Mouse (Mus musculus) cerebellum, postnatal 36 days (tissue): ENCODE results near the gene Gfy.

ENCODE experiments used
- DNase-seq, 2 experiments: peaks; one replicate each; pipeline ENCODE4 v3.0.0; 2021 to 2022; ENCODE audit warnings: mixed read lengths in 2 of 2

Gfy gene

GRCm38 (mm10) chr7:45145460-45145859, 33.9 kb downstream of the Gfy start:
- no peak for DNase-seq

- no peak for DNase-seq
These were observed 34.8 kb downstream of the Gfy start for GRCm38 (mm10) chr7:45144368-45145174.

- DNase-seq, result no peak
These were observed 37.5 kb downstream of the Gfy start for GRCm38 (mm10) chr7:45141914-45142313.

DNA sequence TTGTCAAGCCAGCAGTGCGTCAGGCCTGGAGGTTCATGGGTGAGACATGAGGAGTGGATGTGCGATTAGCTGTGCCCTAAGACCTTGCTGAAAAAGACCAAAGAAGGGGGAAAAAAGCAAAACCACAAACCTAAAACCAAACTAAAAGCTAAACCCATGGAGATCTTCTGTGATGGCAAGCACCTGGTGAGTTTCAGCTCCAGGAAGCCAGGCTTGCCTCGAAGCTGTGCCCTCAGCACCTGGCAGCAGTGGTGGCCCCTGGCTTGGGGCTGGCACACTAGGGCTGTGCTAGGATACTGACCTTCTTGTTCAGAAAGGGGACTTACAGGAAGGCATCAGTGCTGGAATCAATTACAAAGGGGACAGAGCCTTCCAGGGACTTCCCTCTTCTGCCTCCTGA, 38.0 kb downstream of the Gfy start:
- no peak for DNase-seq

GRCm38 (mm10) chr7:45139904-45140723, 39.3 kb downstream of the Gfy start:
- no peak for DNase-seq

GRCm38 (mm10) chr7:45138403-45138802, 41.0 kb downstream of the Gfy start:
- no peak for DNase-seq

DNA sequence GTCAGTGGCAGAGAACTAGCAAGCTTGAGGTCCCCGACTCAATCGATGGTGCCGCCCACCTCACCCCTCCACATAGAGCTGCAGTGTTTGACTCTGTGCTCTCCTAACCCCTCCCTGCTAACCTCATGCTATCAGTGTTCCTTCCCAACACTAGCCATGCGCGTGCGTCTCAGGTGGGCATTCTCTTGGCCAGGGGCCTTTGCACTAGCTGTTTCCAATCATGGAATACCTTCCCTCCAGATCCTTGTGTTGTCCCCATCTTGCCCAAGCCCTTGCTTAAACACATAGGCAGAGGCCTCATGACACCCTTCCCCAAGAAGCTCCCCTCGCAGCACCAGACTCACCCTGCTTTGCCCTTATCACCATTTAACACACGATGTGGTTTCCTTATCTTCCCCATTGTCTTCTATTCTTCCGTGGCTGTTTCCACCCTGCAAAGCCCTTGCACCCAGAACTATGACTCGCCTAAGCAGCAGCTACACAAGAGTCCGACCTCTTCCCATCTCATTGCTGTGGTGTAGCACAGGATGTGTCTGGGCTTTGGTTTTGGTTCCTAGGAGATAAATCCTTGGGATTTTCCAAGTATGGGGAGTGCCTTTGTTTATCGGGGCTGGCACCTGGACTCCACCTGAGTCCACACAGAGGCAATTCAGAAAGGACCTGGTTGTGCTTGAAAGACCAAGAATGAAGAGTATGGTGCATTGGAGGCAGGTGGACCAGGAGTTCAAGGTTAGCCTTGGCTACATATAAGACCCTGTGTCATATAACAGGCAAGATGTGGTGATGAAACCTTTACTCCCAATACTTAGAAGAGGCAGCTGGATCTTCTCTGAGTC, 42.0 kb downstream of the Gfy start:
- no peak for DNase-seq

- DNase-seq, result peak; percentile 89 to 93
These were observed 43.3 kb downstream of the Gfy start, which contains the start of the genes Gm45713 and Flt3l for GRCm38 (mm10) chr7:45135993-45136567. TSS of gene Gm45713 (minus strand) at chr7:45136231. TSS of gene Flt3l (minus strand) at chr7:45136432.

DNA sequence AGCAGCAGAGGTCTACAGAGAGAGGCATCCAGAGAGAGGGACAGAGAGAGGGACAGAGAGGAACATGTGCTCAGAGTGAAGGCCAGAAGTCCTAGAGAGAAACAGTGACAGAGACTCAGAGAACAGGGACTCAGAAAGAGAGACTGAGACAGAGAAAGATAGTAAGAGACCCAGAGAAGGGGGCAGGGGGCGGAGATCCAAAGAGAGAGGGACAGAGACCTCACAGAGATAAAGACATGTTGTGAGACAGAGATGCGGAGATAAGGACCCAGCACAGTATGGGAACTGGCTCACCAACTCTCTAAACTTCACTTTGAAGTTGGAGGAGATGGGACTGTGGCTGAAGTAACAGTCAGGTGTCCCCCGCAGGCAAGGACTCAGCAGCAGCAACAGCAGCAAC, 44.0 kb downstream of the Gfy start:
- no peak for DNase-seq

DNA sequence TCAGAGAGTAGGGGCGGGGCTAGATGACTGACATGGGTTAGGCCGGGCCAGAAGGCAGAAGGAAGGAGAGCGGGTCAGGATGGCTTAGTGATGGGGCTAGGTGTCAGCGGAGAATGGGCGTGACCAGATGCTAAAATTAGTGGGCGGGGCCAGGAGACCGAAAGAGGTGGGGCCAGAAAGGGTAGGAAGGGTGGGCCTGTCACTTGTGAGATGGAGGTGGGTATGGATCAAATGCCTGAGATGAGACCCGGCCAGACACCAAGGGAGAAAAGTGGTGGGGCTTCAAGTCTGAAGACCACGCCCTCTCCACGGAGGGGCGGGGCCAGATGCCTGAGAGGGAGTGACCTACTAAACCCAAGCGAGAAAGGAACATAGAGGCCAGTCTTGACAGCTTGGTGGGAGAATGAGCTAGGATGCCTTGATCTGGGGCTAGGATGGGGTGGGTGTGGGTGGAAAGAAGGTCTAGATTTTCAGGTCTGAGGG, 44.8 kb downstream of the Gfy start:
- DNase-seq, result no peak

- DNase-seq, result no peak
These were observed 45.8 kb downstream of the Gfy start for GRCm38 (mm10) chr7:45133446-45134159.

- no peak for DNase-seq
These were observed 47.5 kb downstream of the Gfy start for GRCm38 (mm10) chr7:45131850-45132249.

DNA sequence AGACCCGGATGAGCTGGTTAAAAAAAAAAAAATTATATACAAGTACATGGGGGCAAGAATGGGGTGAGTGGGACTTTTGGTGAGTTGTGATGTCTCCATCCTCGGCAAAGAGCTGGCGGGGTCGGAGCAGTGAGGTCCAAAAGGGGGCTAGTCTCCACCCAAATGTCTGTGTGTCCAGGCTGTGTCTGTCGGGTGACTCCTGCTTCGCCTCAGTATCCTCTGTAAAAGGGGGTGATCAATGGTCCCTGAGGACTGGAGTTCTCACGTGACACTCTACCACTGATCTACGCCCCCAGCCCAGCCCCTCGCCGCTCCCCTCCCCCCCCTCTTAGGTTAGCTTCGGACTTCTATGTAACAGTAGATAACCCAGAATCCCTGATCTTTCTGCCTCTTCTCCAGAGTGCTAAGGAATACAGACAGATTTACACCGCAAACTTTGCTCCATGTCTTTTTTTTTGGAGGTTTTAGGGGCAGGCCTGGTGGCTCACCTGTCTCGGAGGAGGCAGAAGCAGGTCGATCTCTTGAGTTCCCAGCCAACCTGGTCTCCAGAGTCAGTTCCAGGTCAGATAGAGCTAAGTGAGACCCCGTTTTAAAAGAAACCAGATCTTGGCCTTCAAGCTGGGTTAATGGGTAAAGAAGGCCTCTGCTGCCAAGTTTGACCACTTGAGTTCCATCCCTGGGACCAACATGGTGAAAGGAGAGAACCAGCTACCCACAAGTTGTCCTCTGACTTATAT, 49.4 kb downstream of the Gfy start:
- DNase-seq, result no peak

GRCm38 (mm10) chr7:45129318-45129717, 50.1 kb downstream of the Gfy start:
- DNase-seq, result no peak

DNA sequence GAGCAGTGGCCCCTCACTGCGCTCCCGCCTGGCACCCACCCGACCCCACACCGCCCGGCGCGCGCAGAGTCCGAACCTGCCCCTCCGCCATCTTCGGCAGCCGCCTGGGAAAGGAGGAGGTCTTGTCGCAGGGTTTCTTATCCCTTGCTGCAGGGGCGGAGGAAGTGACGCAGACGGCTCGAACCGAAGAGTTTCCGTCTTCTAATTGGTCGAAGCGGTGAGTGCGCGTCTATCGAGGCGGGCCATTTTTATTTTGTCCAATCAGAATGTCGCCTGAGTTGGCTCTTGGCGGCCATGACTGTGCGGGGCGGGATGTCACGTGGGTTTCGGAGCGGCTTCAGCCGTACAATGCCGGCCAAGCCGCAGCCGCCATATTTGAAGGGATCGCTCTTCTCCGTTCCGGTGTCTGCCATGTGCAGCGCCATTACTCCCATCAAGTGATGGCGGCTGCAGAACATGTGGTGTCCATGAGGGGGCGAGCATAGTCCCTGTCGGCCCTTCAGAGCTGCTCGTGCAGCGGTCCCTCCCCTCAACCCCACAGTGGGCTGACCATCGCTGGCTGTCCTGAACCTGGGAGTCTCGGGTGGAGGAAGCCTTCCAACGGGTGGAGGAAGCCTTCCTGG, 50.6 kb downstream of the Gfy start, which contains the start of gene Rpl13a:
Rpl13a (minus strand) TSS at position 138 of the 623 bp plus-strand sequence.
- peak; percentile 98 to 99 for DNase-seq

- no peak for DNase-seq
These were observed 51.6 kb downstream of the Gfy start for GRCm38 (mm10) chr7:45127700-45128224.

DNA sequence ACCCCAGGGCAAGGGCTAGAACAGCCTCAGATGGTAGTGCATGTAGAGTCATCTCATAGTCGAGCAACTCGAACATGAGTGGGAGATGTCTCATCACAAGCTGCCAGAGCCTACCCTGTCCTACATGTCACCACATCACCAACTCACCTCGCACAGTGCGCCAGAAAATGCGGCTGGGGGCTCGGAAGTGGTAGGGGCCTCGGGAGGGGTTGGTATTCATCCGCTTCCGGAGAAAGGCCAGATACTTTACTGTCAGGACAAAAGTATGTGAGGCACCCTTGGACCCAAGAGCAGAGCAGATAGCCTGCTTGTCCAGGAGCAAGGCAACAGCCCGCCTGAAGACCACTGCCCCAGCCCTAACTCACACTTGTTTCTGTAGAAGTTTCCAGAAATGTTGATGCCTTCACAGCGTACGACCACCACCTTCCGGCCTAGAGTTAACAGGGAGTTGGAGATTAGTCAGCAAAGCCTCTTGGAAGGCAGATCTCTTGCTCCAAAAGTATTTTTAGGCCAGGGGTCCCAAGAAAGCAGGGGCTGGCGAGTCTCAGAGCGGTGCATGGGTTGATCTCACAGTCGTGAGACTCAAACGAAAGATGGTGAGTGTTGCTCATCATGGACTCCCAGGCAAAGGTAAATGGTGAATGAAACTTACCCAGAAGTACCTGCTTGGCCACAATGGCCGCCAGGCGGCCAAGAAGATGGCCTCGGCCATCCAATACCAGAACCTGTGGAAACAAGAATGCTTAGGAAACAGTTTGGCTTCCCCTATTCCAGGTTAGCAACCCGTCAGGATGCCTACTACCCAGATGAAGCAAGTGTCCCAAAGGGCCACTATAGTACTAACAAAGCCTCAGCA, 52.3 kb downstream of the Gfy start:
- no peak for DNase-seq
